ENCODE assay signal across 8 mouse cellular contexts in the genomic region with DNA sequence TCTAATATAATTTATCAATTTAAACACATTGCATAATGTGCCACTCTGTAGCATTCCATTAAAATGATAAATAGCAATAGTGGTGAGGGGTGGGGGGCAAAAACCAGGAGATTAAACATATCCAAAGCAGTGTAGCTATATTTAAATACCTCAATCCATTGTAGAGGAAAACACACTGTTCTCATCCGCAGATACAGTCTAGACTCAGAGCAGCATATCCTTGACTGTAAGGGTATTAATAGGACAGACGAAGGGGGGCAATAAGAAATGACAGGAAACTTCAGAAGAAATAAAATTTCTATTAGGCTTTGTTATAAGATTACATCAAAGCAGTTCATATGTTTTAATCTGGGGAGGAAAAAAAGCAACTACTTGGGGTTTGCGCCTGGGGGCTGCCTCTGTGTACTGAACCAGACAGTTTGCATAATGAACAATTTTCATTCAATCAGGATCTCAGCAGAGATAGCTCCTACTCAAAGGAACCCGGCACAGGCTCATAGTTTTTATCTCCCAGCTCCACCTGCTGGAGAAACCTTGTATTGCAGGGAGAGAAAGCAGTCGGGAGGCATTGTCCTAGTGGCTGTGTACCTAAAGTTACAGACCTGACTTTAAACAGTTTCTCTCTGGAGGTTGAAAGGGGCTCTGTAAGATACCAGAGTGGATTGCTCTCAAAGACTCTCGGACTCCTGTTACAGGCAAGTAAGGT. TPM values are rescaled to one million over a fixed set of nuclear protein-coding genes. Genes with fewer than 3 reads are reported as not detected.
A peak's percentile ranks its signal among the peaks of the same experiment; 100 is the strongest.
DNase-seq lines count a peak whose midpoint lies in the region; ATAC-seq lines count a peak whose summit lies in the region.

No protein-coding gene starts in this region.

- peak; percentile 87 for DNase-seq in ES-CJ7 (ENCODE audit: low read depth, low spot score)
- peak; percentile 86 for DNase-seq in cerebellum, adult 11 months
- DNase-seq in heart, postnatal 14 days: peak; percentile 87 to 94
- DNase-seq in large intestine, adult 2 months (ENCODE audit: low read depth, low spot score): peak; percentile 85
- peak; percentile 91 for DNase-seq in ovary, postnatal 14 days (ENCODE audit: low spot score)
- DNase-seq in thymus, postnatal 10 days (ENCODE audit: low spot score in 2 of 2): peak; percentile 76 to 91

- H3K27ac ChIP-seq in forebrain, embryonic 15.5 days (replicated peaks): peak overlapping the region; percentile 71
- no peak overlapping the region for H3K27ac ChIP-seq in lung, embryonic 15.5 days

- H3K4me1 ChIP-seq in forebrain, embryonic 15.5 days: peaks cover 43% of the 10 kb centered on the region
- peaks cover 8% of the 10 kb centered on the region for H3K4me1 ChIP-seq in lung, embryonic 15.5 days

- no peaks in the 10 kb centered on the region for H3K36me3 ChIP-seq in forebrain, embryonic 15.5 days
- no peaks in the 10 kb centered on the region for H3K36me3 ChIP-seq in lung, embryonic 15.5 days

- no peak overlapping the region for H3K9ac ChIP-seq in forebrain, embryonic 15.5 days (replicated peaks)
- H3K9ac ChIP-seq in lung, embryonic 15.5 days: no peak overlapping the region

- WGBS in forebrain, embryonic 15.5 days: 16% methylated on average over 6 of the region's 6 CpGs
- 19% methylated on average over 6 of the region's 6 CpGs for WGBS in large intestine, adult 2 months
- 20% methylated on average over 6 of the region's 6 CpGs for WGBS in lung, embryonic 15.5 days

- no peak overlapping the region for H3K4me3 ChIP-seq in forebrain, embryonic 15.5 days
- no peak overlapping the region for H3K4me3 ChIP-seq in lung, embryonic 15.5 days

- no peaks in the 10 kb centered on the region for H3K9me3 ChIP-seq in forebrain, embryonic 15.5 days
- H3K9me3 ChIP-seq in lung, embryonic 15.5 days: no peaks in the 10 kb centered on the region

- no peak overlapping the region for H3K4me2 ChIP-seq in forebrain, embryonic 15.5 days (replicated peaks)
- no peak overlapping the region for H3K4me2 ChIP-seq in lung, embryonic 15.5 days

- peak; percentile 80 for ATAC-seq in forebrain, embryonic 15.5 days (replicated peaks)
- peak; percentile 27; the same call in 1 of the 2 replicates for ATAC-seq in lung, embryonic 15.5 days (ENCODE audit: borderline replicate concordance, extremely low read depth, low FRiP score, low TSS enrichment)

- H3K27me3 ChIP-seq in forebrain, embryonic 15.5 days: peaks cover 5% of the 10 kb centered on the region; the same call in 1 of the 2 replicates
- H3K27me3 ChIP-seq in lung, embryonic 15.5 days: peaks cover 39% of the 10 kb centered on the region

- intact Hi-C loops in heart, postnatal 14 days (cut with DNase I): loop anchor here (1.0 to 5.0 kb wide), 3 partner anchors 97 to 343 kb away; a partner anchor contains a TSS

RNA-seq across cellular contexts. Expression of a gene that starts 57.4 kb away (rescaled TPM):
- polyA plus RNA-seq in forebrain, embryonic 15.5 days (2015; fragmentation: Nextera tagmentation; extraction: Ambion mirVana): 67.0 and 71.6 TPM in 2 replicates
- total RNA-seq in heart, postnatal 14 days (2021): 10 to 100 TPM; 66.9 to 70.5 TPM
- polyA plus RNA-seq in large intestine, adult 2 months (2012; rRNA removed): 16.4 and 18.6 TPM in 2 replicates
- 169 and 176 TPM in 2 replicates for polyA plus RNA-seq in lung, embryonic 15.5 days (2015; fragmentation: Nextera tagmentation; extraction: Ambion mirVana)

RNA-seq across cellular contexts. Expression of a gene that starts 57.5 kb away (rescaled TPM):
- 17.0 and 17.4 TPM in 2 replicates for polyA plus RNA-seq in forebrain, embryonic 15.5 days (2015; fragmentation: Nextera tagmentation; extraction: Ambion mirVana)
- 1 to 10 TPM; 4.2 to 4.6 TPM for total RNA-seq in heart, postnatal 14 days (2021)
- polyA plus RNA-seq in large intestine, adult 2 months (2012; rRNA removed): 1.6 and 2.4 TPM in 2 replicates
- 14.4 and 14.6 TPM in 2 replicates for polyA plus RNA-seq in lung, embryonic 15.5 days (2015; fragmentation: Nextera tagmentation; extraction: Ambion mirVana)
